Mouse (Mus musculus): ENCODE measurements around the gene Klhdc4.
A peak's percentile ranks its signal among the peaks of the same experiment; 100 is the strongest.

Gene Klhdc4

DNA sequence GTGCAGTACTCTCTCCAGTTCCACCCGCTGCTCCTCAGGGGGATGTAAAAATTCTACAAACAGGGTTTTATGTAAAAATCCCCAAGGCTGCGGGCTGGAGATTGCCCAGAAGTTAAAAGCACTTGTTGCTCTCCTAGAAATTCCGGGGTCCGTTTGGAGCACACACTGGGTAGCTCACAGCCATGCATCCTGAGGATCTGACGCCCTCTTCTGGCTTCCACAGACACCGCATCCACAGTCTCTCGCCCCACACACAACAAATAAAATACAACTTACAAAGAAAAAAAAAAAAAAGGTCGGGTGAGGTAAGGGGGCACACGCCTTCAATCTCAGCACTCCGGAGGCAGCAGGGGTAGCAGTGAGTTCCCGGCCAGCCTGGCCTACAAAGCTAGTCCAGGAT is 21.3 kb downstream of the Klhdc4 start:
- DNase-seq (ENCODE audit: low spot score): no peak

DNA sequence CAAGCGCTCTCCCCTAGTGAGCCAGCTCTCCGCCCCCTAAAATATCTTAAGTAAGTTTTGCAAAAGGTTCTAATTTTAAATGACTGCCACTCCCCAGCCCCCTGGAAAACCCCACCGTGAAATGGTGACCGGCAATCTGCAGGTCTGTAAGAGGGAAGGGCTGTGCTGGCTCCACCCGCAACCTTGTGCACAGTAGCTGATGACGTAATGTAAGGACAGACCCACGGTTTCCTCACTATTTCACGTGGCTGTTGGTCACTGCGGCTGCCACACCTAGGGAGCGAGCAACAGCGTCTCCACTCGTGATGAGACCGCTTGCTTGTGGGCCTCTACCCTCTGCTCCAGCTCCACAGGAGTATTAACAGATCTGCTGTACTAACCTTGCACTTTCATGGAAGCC is 23.2 kb downstream of the Klhdc4 start:
- no peak for DNase-seq (ENCODE audit: low spot score)

DNA sequence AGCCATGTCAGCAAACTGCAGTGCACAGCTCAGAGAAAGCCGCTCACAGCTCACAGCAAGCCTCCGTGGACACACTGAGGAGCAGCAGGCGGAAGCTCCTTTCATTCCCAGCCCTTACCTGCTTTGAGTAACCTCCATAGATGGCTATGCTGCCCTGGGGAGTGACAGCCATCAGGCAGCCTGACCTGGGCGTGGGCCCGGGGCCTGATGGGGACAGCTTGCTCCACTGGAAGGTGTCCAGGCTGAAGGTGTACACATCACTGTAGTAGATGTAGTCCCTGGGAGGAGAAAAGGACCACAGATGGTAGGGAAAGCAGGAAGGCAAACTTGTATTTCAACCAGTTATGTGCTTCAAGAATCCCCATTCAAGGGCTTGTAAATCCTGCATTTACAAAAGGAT is 24.5 kb downstream of the Klhdc4 start:
- no peak for DNase-seq (ENCODE audit: low spot score)

DNA sequence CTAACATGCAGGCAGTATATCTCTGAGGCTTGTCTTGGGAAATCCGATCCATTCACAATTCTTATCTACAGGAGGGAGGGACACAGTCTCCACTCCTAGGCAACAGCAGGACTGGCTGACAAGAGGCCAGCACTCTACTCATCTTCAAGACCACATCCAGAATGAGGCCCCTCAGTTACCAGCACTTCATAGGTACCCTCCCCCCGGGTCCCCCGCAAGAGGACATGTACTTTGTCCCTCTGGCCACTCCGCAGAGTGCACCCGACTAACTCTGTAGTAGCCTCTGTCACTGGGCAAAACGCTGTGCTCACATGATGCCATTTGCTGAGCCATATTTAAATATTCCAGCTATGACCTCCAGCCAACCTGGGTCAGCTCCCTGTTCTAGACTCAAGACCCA is 31.0 kb downstream of the Klhdc4 start:
- DNase-seq (ENCODE audit: low spot score): no peak

DNA sequence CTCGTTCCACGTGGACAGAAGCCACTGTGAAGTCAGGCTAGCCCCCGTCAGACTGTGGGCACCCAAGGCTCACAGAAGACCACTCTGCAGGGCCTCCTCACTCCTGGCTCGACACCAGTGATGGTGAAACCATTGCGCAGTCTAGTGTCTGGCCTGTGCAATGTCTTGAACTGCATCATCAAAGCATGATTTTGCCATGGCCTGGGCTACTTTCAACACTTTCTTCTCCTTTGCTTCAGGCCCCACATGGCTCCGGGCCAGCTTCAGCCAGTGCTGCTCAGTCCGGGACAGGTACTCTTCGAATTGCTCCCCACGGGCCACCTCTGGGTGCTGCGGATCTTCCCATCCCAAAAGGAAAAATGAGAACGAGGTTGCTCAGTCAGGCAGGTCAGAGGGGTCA is 33.0 kb downstream of the Klhdc4 start:
- DNase-seq (ENCODE audit: low spot score): no peak

DNA sequence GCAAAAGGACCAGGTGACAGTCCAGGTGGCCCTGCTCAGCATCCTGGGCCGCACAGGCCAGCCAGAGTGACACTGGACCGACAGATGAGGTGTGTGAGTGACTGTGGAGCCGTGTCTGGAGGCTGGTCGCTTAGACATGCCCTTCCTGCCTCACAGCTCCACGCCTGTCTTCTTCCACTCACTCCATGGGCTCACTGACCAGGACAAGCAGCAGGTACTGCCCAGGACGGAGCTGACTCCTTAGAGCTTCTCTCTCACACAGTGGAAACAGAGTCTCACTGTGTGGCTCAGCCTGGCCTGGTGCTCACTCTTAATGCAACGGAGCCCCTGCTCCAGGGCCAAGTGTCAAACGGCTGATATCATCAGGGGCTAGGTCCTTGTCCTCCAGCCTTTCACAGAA is 33.9 kb downstream of the Klhdc4 start:
- no peak for DNase-seq (ENCODE audit: low spot score)

DNA sequence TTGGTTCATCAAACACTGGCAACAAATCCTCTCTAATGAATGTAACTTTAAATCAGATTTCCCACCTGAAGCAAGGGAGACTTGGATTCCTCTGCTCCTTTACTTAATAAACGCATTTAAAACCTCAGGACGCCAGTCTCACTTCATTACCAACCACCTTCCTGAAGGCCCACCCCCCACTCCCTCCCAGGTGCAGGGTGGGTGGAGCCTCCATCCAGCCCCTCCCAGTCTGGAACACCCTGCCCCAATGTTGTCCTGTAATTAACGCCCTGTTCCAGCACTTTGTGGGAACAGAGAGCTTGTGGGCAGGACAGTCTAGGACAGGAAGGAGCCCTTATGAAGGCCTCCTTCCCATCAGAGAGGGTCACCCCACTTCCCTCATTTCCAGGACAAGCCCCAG is 35.2 kb downstream of the Klhdc4 start:
- no peak for DNase-seq (ENCODE audit: low spot score)

DNA sequence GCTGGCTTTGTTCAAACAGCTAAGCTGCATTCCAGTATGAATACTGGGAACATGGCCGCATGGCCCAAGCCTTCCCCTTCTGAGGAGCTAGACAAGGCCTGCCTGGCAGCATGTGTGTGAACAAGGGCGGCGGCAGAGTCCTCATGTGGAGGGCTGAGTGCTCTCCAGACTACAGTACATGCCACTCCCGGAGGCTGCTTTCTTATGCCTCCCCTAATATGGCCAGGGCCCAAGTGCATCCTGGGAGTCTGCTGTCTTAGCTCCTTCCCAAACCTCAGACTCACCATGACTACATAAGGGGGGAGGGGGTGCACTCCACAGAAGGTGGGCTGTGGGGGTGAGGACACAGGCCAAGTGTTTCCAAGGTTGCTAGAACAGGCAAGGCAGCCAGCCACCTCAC is 36.7 kb downstream of the Klhdc4 start:
- DNase-seq (ENCODE audit: low spot score): no peak

DNA sequence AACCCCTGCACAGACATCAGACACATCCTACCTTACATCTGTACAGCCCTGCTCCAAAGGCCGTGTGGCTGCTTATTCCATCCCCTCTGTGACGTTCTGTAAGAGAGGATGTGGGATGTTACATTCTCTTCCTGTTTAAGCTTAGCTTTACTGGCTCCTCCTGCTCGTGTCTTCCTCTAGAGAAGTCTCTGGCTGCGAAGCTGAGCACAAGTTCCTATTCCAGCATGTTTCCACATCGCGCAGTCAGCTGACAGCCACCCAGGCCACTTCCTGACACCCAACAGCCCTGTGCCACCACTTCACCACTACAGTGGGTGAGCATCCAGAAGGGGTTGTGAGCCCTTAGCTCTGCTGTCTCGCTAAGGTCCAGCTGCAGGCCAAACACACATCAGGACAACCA is 37.2 kb downstream of the Klhdc4 start:
- no peak for DNase-seq (ENCODE audit: low spot score)

DNA sequence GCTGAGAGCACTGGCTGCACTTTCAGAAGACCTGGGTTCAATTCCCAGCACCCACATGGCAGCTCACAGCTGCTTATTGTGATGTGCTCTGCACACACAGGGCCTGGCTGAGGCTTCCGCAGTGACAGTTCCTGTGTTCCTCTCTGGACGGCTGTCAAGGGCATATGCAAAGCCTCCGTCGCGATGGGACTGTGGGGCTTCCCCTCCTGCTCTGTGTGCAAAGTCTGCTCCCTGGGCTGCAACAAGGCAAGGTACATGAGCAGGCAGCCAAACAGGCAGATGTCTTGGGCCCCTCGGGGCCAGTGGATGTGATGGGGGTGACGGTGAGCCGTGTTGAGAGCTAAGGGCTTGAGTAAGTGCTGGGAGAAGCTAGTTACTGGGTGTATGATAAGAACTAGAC is 40.6 kb downstream of the Klhdc4 start:
- DNase-seq (ENCODE audit: low spot score): no peak

DNA sequence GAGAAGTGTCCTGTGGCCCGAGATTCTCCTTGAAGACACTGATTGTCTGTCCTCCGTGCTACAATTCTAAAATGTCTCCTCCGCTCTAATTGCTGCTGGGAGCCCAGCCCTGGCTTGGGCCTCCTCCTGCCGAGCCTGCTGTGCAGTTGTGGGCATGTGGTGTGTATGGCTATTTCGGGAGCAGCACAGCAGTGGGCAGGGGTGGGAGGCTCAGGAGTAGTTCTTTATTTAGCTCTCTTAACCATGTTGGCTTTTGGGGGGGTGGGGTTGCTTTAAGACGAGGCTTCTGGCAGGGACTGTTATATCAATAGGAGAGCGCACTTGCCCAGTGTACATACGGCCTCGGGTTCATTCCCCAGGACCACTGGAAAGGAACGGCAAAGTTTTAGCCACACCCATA is 42.8 kb downstream of the Klhdc4 start:
- DNase-seq (ENCODE audit: low spot score): no peak

DNA sequence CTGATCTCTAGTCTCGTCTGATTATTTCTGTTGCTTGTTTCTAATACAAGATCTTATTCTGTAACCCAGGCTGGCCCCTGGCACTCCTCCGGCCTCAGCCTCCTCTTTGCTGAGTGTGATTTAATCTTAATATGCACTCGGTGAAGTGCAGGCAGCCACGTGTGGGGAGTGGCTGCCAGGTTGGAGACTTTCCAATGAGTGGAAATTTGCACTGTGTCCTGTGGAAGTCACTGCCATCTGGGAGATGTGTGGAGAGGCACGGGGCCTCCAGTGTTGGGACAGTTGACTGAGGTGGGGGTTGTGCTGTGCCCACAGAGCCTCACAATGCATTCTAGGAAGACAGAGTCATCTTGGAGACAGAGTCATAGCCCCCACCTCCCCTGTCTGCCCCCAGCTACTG is 46.9 kb downstream of the Klhdc4 start:
- no peak for DNase-seq (ENCODE audit: low spot score)

DNA sequence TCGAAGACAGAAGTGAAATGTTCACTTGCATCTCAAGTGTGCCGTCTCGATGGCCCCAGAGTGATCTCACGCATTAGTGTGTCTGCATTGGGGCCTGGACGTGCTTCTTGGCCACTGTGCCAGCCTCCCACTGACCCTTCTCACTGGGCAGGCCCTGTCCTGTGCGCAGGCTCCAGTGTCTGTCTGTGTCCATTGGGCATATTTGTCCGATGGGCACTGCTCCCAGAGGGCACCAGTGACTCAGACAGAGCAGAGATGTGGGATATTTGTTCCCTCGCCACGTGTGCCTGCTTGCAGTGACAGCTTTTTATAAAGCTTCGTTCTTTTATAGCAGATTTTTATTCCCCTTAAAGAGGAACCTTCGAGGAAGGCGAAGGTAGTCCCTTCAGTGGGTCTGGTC is 55.5 kb downstream of the Klhdc4 start:
- DNase-seq (ENCODE audit: low spot score): no peak

DNA sequence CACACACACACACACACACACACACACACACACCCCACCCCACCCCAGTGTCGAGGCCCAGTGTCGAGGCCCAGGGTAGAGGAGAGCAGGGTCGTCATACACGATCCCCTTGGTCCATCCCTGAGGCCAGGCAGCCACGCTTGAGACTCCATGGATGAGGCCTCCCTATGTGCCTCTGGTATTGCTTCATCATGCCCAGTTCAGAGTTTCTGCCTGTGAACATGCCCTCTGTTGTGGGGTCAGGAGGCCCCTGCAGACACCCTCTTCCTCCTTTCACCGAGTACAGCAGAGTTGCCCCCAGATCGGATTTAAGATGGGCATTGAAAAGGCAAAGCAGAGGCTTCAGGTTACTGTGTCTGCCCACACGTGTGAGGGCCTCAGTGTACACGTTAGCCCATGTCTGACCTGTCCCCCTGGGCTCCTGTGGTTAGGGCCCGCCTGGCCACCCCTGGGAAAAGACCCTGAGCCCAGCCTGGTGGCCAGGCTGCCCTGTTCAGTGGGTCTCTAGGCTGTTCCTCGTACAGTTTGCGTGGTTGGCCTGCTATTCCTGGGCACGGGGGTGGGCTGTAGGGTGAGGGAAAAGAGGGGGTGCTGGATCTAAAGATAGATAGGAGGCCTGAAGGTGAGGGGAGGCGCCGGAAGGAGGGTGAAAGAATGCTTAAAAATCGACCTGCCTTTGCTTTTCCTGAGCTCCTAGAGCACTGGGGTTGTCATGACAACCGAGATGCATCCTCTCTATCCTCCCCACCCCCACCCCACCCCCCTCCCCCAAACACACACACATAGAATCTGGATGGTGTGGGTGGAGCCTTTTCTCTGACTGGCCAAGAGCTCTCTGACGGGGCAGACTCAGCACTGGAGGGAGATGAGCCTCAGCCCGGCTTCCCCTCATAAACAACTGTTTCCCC is 58.3 kb downstream of the Klhdc4 start:
- no peak for DNase-seq (ENCODE audit: low spot score)

DNA sequence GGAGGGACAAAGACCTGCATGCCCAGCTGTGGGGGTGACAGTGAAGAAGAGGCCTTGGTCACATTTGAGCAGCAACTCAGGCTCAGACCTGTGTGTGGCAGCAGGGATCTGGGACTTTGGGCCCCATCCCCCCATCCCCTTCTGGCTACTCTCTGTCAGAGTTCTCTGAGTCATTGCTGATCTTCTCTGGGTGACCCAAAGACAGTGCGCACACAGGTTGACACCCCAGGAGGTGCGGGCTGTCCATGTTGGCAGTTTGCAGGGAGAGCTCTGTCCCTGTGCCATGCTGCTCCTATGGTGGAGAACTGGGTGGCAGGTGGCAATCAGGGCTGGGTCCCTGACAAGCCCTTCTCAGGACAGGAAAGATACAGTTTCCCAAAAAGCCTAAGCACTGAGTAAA is 59.7 kb downstream of the Klhdc4 start:
- no peak for DNase-seq (ENCODE audit: low spot score)

DNA sequence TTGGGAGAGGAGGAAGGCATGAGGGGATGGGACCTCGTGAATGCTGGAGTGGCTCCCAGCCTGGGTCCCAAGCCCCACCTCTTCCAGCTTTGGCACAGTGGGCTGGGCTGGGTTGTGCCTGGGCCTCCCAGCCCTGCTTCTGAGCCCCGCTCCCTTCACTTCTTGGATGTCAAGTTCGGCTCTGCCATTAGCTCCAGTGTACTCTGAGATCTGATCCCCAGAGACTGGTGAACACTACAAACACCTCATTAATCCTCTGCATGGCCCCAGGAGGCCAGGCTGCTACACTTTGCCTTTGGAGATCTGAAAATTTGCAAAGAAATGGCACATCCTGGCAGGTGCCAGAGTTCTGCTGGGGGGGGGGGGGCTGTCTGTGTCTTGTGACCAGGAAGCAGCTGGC is 60.3 kb downstream of the Klhdc4 start:
- no peak for DNase-seq (ENCODE audit: low spot score)

DNA sequence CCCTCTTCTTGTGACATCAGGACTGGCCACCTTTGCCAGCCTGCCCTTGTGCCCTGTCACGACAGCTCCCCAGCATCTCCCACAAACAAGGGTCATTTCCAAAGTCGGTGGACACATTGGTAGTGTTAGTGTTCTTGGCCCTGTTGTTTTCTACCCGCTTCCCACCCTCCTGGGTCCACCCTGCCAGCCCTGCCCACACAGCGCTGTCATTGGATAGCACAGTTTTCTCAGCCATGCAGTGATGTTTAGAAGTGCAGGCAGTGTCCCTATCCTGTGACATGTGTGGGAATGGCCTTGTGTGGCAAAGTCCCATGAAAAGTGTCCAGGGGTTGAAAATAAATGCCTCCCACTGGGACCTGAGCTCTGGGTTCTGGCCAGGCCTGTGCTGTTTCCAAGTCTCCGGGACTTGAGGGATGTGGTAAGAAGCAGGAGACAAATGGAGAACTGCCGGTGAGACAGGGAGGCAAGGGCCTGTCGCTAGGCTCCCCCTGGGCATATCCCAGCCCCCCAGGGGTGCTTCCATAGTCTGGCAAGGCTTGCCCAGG is 63.7 kb downstream of the Klhdc4 start:
- no peak for DNase-seq (ENCODE audit: low spot score)

DNA sequence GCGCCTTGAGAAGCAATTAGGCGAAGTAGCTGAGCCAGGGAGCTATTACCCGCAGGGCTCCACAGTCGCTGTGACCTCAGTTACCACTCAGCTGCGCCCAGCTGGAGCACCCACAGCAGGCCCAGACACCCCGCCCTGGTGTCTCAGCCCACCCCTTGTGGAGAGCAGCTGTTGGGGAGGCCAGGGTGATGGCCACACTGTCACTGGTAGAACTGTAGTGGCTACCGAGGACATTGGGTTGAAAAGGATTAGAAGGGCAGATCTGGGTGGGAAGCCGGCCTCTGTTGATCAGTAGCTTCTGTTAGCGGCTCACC is 65.7 kb downstream of the Klhdc4 start:
- DNase-seq (ENCODE audit: low spot score): no peak

DNA sequence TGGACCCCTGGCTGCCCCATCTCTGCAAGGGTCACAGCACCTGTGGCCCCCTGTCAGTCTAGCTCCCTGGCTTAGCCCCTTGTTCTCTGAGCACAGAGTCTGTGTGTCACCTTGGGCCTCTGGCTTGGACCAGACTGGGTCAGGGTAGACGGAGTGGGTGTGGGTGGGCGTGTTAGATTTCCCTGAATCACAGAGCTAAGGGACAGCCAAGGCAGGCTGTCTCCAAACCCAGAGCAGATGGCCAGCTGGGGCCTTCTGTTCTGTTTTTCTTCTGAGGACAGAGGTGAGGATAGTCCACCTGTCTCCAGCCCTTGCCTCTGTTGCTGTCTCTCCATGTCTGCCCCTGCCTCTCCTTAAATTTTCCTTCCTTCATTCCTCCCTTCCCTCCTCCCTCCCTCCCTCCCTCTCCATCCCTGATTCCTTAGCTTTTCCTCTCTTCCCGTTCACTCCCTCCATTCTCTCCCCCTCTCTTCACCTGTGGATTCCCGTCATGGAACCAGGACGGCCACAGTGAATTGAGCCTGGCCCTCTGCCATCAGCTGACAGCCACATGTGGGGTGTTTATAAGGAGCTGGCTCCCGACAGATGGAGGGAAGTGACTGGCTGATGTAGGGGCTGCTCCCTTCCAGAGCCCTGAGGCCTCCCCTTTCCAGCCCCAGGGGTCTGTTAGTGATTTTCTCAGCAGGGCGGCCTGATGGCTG is 66.2 kb downstream of the Klhdc4 start:
- no peak for DNase-seq (ENCODE audit: low spot score)

DNA sequence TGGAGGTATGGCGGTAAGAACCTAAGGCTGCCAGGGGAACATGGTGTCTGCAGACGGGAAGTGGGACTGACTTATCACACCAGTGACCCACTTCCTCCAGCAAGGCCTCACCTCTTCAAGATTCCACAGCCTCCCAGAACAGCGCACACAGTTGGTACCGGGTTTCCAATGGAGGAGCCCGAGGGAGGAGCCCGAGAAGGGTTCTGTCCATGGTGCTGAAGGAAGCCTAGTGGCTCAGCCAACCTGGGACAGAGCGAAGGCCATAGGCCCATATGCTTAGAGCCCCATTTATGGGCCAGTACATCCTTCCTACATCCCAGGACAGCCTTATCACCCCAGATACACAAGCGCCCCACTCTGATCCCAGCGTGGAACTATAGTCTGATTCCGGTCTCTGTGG is 67.9 kb downstream of the Klhdc4 start:
- peak; percentile 13 for DNase-seq (ENCODE audit: low spot score)

DNA sequence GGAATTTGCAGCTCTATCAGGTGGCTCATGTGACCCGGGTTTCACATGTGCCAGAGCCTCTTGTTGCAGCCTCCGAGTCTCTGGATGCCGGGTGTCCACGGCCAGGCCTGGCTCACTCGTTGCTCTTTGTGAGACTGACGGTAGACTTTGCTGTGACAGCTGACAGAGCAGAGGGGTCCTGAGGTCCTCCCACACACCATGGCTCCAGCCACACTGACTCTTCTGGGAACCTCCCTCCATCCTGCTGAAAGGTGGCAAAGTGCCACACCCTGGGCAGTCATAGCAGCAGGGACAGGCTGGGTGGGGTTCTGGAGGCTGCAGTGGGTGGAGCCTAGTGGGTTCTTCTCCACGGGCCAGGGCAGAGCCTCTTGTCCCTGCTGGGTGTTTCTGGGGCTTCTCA is 68.9 kb downstream of the Klhdc4 start:
- DNase-seq (ENCODE audit: low spot score): no peak

DNA sequence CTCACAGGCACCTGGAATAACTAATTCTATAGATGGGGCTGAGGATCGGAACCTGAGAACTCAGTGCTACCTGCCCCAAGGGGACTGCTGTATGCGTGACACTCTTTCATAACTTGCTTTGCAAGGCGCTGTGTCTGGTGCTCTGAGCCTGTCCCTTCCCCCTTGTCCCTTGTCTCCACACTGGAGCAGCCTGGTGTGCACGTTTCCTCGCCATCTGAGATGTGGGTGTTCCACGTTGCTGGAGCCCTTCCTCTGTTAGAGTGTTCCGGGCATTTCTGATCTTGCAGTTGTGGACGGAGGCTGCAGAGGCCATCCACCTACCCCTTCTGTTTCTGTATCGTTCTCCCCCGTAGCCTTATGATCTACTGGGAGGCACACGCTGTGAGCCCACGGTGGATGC is 70.9 kb downstream of the Klhdc4 start:
- no peak for DNase-seq (ENCODE audit: low spot score)

DNA sequence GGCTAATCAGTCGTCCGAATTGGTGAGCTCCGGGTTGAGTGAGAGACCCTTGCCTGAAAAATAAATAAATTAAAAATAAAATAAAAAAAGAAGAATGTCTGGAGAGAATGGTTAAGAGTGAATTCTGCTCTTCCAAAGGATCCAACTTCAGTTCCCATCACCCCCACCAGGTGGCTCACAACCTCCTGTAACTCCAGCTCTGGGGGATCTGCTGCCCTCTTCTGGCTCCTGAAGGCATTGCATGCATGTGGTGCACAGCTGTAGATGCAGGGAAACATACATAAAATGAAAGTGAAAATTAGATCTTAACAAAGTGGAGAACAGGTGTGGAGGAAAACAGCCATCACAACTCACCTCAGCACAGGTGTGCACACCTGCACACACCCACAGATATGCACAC is 78.0 kb downstream of the Klhdc4 start:
- DNase-seq (ENCODE audit: low spot score): peak; percentile 56

DNA sequence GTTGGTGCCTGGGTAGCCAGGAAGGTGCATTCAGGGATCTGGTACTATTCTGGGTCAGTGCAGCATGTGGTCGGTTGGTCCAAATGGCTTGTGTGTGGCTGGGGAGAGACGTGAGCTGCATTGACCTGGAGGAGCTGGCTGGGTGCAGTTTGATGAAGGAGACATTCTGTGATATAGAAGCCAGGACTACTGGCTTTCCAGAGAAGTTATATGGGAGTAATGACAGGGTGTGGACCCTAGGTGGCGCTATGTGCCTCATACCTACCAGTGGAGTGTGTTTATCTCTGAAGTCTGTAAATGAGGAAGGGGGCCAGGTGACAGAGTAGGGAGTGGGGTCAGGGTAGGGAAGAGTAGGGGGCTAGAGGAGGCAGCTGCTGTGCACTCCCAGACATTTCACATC is 78.9 kb downstream of the Klhdc4 start:
- no peak for DNase-seq (ENCODE audit: low spot score)
